Mouse (Mus musculus): Measurements from ENCODE around the gene Cab39.
"Not testable (repeated sequence)": the region's sequence is repeated elsewhere in the genome, so short reads cannot be mapped to it uniquely, and the experiment has no call there.

The Cab39 gene

GRCm38 (mm10) chr1:85790565-85790964, 2.7 kb upstream of the Cab39 start:
- DNase-seq (ENCODE audit: low spot score): no peak

- no peak for DNase-seq (ENCODE audit: low spot score)
These were observed 1.8 kb upstream of the Cab39 start for GRCm38 (mm10) chr1:85791476-85791875.

GRCm38 (mm10) chr1:85794106-85794771, 998 bp downstream of the Cab39 start:
- DNase-seq (ENCODE audit: low spot score): peak; percentile 63

- DNase-seq (ENCODE audit: low spot score): no peak
These were observed 2.0 kb downstream of the Cab39 start for GRCm38 (mm10) chr1:85795196-85795595.

GRCm38 (mm10) chr1:85799776-85800175, 6.5 kb downstream of the Cab39 start:
- no peak for DNase-seq (ENCODE audit: low spot score)

GRCm38 (mm10) chr1:85802517-85802916, 9.3 kb downstream of the Cab39 start:
- no peak for DNase-seq (ENCODE audit: low spot score)

GRCm38 (mm10) chr1:85804551-85804950, 11.3 kb downstream of the Cab39 start:
- no peak for DNase-seq (ENCODE audit: low spot score)

- no peak for DNase-seq (ENCODE audit: low spot score)
These were observed 16.0 kb downstream of the Cab39 start for GRCm38 (mm10) chr1:85809256-85809655.

GRCm38 (mm10) chr1:85810343-85810742, 17.1 kb downstream of the Cab39 start:
- no peak for DNase-seq (ENCODE audit: low spot score)

GRCm38 (mm10) chr1:85810787-85811186, 17.5 kb downstream of the Cab39 start:
- no peak for DNase-seq (ENCODE audit: low spot score)

- DNase-seq (ENCODE audit: low spot score): not testable (repeated sequence)
These were observed 21.0 kb downstream of the Cab39 start for GRCm38 (mm10) chr1:85814213-85814612.

GRCm38 (mm10) chr1:85818121-85818520, 24.9 kb downstream of the Cab39 start:
- no peak for DNase-seq (ENCODE audit: low spot score)

- DNase-seq (ENCODE audit: low spot score): no peak
These were observed 26.5 kb downstream of the Cab39 start for GRCm38 (mm10) chr1:85819695-85820094.

- DNase-seq (ENCODE audit: low spot score): no peak
These were observed 29.0 kb downstream of the Cab39 start for GRCm38 (mm10) chr1:85822239-85822638.

GRCm38 (mm10) chr1:85824905-85825304, 31.7 kb downstream of the Cab39 start:
- DNase-seq (ENCODE audit: low spot score): no peak

- no peak for DNase-seq (ENCODE audit: low spot score)
These were observed 33.9 kb downstream of the Cab39 start for GRCm38 (mm10) chr1:85827166-85827565.

GRCm38 (mm10) chr1:85829016-85829415, 35.8 kb downstream of the Cab39 start:
- no peak for DNase-seq (ENCODE audit: low spot score)

- DNase-seq (ENCODE audit: low spot score): no peak
These were observed 44.8 kb downstream of the Cab39 start for GRCm38 (mm10) chr1:85838056-85838455.

- DNase-seq (ENCODE audit: low spot score): no peak
These were observed 46.1 kb downstream of the Cab39 start for GRCm38 (mm10) chr1:85839356-85839755.

- DNase-seq (ENCODE audit: low spot score): no peak
These were observed 46.5 kb downstream of the Cab39 start for GRCm38 (mm10) chr1:85839790-85840189.

- no peak for DNase-seq (ENCODE audit: low spot score)
These were observed 47.2 kb downstream of the Cab39 start for GRCm38 (mm10) chr1:85840421-85840820.

GRCm38 (mm10) chr1:85842251-85842650, 49.0 kb downstream of the Cab39 start:
- peak; percentile 38 for DNase-seq (ENCODE audit: low spot score)

GRCm38 (mm10) chr1:85843291-85843863, 50.1 kb downstream of the Cab39 start:
- DNase-seq (ENCODE audit: low spot score): no peak

- DNase-seq (ENCODE audit: low spot score): no peak
These were observed 51.7 kb downstream of the Cab39 start for GRCm38 (mm10) chr1:85844981-85845380.
